Mouse (Mus musculus) cerebellum, postnatal 4 days (tissue): ENCODE measurements around the gene T2.
"Not testable (repeated sequence)": the region's sequence is repeated elsewhere in the genome, so short reads cannot be mapped to it uniquely, and the experiment has no call there.

Experiments used
- DNase-seq, 2 experiments: peaks; one replicate each; pipeline ENCODE4 v3.0.0; 2022; ENCODE audit warnings: low spot score in 2 of 2, mixed read lengths in 1 of 2

The T2 gene

GRCm38 (mm10) chr17:8367514-8368480 lies 12.0 kb downstream of the T2 start:
- peak in 1 of 2 experiments; percentile 75 for DNase-seq

GRCm38 (mm10) chr17:8368570-8368969 lies 12.8 kb downstream of the T2 start:
- peak in 1 of 2 experiments; percentile 57 for DNase-seq

GRCm38 (mm10) chr17:8369171-8369570 lies 13.4 kb downstream of the T2 start:
- no peak for DNase-seq

GRCm38 (mm10) chr17:8370634-8371229 lies 14.9 kb downstream of the T2 start:
- peak in 1 of 2 experiments; percentile 51 for DNase-seq

- DNase-seq: peak; percentile 65 to 89
Measured at GRCm38 (mm10) chr17:8371834-8372233, 16.0 kb downstream of the T2 start.

GRCm38 (mm10) chr17:8372286-8373046 lies 16.7 kb downstream of the T2 start:
- DNase-seq: peak; percentile 75 to 86

GRCm38 (mm10) chr17:8377298-8377697 lies 21.5 kb downstream of the T2 start:
- no peak for DNase-seq

- no peak for DNase-seq
Measured at GRCm38 (mm10) chr17:8385441-8385840, 29.6 kb downstream of the T2 start.

GRCm38 (mm10) chr17:8388463-8388862 lies 32.7 kb downstream of the T2 start:
- peak in 1 of 2 experiments; percentile 62 for DNase-seq

- DNase-seq: no peak
Measured at GRCm38 (mm10) chr17:8388990-8389789, 33.4 kb downstream of the T2 start.

GRCm38 (mm10) chr17:8389790-8390095 lies 34.0 kb downstream of the T2 start:
- no peak for DNase-seq

GRCm38 (mm10) chr17:8390487-8390886 lies 34.7 kb downstream of the T2 start:
- no peak for DNase-seq

- DNase-seq: no peak
Measured at GRCm38 (mm10) chr17:8396371-8396770, 40.6 kb downstream of the T2 start.

- no peak for DNase-seq
Measured at GRCm38 (mm10) chr17:8397946-8398345, 42.2 kb downstream of the T2 start.

GRCm38 (mm10) chr17:8403932-8404331 lies 48.1 kb downstream of the T2 start:
- DNase-seq: not testable (repeated sequence)

GRCm38 (mm10) chr17:8406285-8406684 lies 50.5 kb downstream of the T2 start:
- DNase-seq: no peak

GRCm38 (mm10) chr17:8408002-8408401 lies 52.2 kb downstream of the T2 start:
- DNase-seq: not testable (repeated sequence)

- DNase-seq: no peak
Measured at GRCm38 (mm10) chr17:8408589-8409295, 53.0 kb downstream of the T2 start.

- DNase-seq: no peak
Measured at GRCm38 (mm10) chr17:8410330-8410729, 54.5 kb downstream of the T2 start.

GRCm38 (mm10) chr17:8413656-8414055 lies 57.9 kb downstream of the T2 start:
- DNase-seq: no peak

GRCm38 (mm10) chr17:8415533-8415932 lies 59.7 kb downstream of the T2 start:
- DNase-seq: no peak
